Mouse (Mus musculus) limb, embryonic 15.5 days (tissue): ENCODE results near the gene Dhx15. TPM values are rescaled to one million over a fixed set of nuclear protein-coding genes. Genes with fewer than 3 reads are reported as not detected.

Experiments
- ATAC-seq: fragments of 200-750 bp; cut with Nextera tagmentation; 2 replicates; pipeline ENCODE4 v1.8.0; 2017; ENCODE audit warnings: low read depth, moderate TSS enrichment; ENCODE audit not compliant: insufficient number of reproducible peaks, low FRiP score, low TSS enrichment
- H3K27ac ChIP-seq: fragments of 300-500 bp; sonication (generic); 2 replicates; pipeline ENCODE4 v1.5.1; 2015; ENCODE audit warnings: moderate library complexity, mild to moderate bottlenecking, inconsistent platforms
- H3K27me3 ChIP-seq: fragments of 300-500 bp; sonication (generic); 2 replicates; pipeline ENCODE4 v1.6.1; 2015; ENCODE audit warnings: inconsistent platforms
- H3K36me3 ChIP-seq: fragments of 300-500 bp; sonication (generic); 2 replicates; pipeline ENCODE4 v1.6.1; 2015; ENCODE audit warnings: inconsistent platforms
- H3K4me1 ChIP-seq: fragments of 300-500 bp; sonication (generic); 2 replicates; pipeline ENCODE4 v1.6.1; 2015; ENCODE audit warnings: inconsistent platforms
- H3K4me2 ChIP-seq: fragments of 300-500 bp; sonication (generic); 2 replicates; pipeline ENCODE4 v1.6.1; 2015; ENCODE audit warnings: mild to moderate bottlenecking, inconsistent platforms
- H3K4me3 ChIP-seq: fragments of 300-500 bp; sonication (generic); 2 replicates; pipeline ENCODE4 v1.5.1; 2015; ENCODE audit warnings: mild to moderate bottlenecking, inconsistent platforms
- H3K9ac ChIP-seq: fragments of 300-500 bp; sonication (generic); 2 replicates; pipeline ENCODE4 v1.6.1; 2015; ENCODE audit warnings: inconsistent platforms
- H3K9me3 ChIP-seq: fragments of 300-500 bp; sonication (generic); 2 replicates; pipeline ENCODE4 v1.6.1; 2016; ENCODE audit warnings: inconsistent platforms
- WGBS: fragments of 180-500 bp; shearing (Covaris S2); methylation state at CpG from one replicate; pipeline ENCODE4 v1.1.7; 2015; 5-methylcytosine and 5-hydroxymethylcytosine counted together
- polyA plus RNA-seq: library from polyadenylated mRNA; unstranded; fragments of >200 nt; fragmentation: Nextera tagmentation; extraction: Ambion mirVana; gene quantifications from 2 replicates; pipeline ENCODE4 v1.2.1, GENCODE M21; 2015

Dhx15 gene
- polyA plus RNA-seq, 1 experiment from 2014 or later, result 139 TPM

DNA sequence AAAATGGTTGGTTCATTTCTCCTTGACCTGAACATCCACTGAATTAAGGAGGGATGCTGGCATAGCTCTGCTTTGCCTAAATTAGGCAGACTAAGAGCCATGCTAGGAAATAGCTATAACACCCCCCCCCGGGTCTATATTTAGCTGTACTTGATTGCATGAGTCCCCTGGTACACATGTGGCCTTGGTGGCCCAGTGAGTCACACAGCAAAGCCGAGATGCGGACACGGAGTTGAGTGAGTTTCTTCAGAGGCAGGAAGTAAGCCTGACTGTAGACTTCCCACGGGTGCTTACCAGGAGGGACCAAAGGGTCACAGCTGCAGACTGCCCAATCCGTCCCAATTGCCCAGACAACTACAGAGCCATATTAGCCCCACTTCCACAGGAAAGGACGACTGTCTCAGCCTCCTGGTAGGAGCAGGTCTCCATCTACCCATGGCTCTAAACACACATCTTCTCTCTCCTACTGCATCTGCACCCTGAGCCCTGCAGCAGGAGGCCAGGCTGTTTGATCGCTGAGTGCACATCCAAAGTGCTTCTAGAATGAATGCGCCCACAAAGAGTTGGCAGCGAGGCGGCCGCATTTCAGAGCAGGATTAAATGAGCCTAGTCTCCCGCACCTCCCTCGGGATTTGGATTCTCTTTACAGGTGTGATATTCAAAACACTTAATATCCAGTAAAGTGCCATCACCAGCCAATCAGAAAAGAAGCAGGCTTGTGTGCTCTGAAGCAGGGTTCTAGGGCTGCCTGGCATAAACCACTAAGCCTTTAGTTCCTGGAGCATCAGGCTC, 29.9 kb upstream of the Dhx15 start:
- Histone ChIP-seq H3K4me3 (no peak overlapping the region), H3K9ac (no peak overlapping the region), H3K4me2 (no peak overlapping the region), H3K27ac (no peak overlapping the region), H3K9me3 (no peaks in the 10 kb centered on the region), H3K36me3 (no peaks in the 10 kb centered on the region), H3K4me1 (peaks cover 18% of the 10 kb centered on the region), H3K27me3 (no peaks in the 10 kb centered on the region)
- WGBS, result 69% methylated on average over 14 of the region's 14 CpGs
- 0 out of 2 replicates have a peak, but pooled peaks have one; percentile 44 for ATAC-seq

GRCm38 (mm10) chr5:52218238-52218637, 27.9 kb upstream of the Dhx15 start:
- 32% methylated on average over 6 of the region's 6 CpGs for WGBS
- Histone ChIP-seq H3K36me3 (no peaks in the 10 kb centered on the region), H3K4me3 (no peak overlapping the region), H3K27me3 (no peaks in the 10 kb centered on the region), H3K9ac (no peak overlapping the region), H3K27ac (no peak overlapping the region), H3K4me1 (peaks cover 18% of the 10 kb centered on the region), H3K4me2 (peak overlapping the region; percentile 24), H3K9me3 (no peaks in the 10 kb centered on the region)
- ATAC-seq, result no peak

DNA sequence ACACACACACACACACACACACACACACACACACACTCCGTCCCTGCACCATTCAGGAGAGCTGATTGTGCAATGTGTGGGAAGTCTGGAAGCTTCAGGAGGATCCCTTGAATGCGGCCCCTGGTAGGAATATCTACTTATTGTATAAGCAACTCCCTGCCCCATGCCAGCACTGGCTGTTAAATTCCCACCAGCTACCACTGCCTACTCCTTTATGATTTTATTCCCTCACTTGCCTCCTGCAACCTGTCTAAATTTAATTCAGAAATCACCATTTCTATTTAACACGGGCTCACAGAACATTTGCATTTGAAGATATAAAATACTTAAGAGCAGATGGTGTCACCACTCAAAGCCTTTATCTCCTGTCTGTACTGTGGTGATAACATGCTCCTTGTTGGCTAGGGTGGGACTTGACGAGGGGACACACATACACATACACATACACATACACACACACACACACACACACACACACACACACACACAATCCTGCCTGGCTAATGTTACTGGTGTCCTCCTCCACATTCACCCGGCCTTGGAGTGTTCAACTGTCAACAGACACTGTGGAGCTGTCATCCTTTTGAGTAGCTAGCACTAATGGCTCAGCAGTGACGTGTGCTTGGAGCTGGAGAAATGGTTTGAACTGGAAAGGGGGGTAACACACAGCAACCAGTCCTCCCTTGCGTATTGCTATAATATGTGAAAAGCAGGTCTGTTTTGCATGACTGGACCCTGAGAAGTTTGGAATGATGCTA, 23.0 kb upstream of the Dhx15 start:
- peaks cover 9% of the 10 kb centered on the region for H3K4me1 ChIP-seq
- whole genome bisulfite sequencing, result 82% methylated on average over 7 of the region's 7 CpGs

GRCm38 (mm10) chr5:52191180-52191468, 810 bp upstream of the Dhx15 start:
- H3K9me3 ChIP-seq, result no peaks in the 10 kb centered on the region
- WGBS, result 28% methylated on average over 1 of the region's 1 CpGs
- peak overlapping the region; percentile 60 for H3K4me2 ChIP-seq
- peak overlapping the region; percentile 82 for H3K27ac ChIP-seq
- no peaks in the 10 kb centered on the region for H3K27me3 ChIP-seq
- H3K9ac ChIP-seq, result peak overlapping the region; percentile 4; the same call in 1 of the 2 replicates
- H3K4me1 ChIP-seq, result peaks cover 16% of the 10 kb centered on the region
- ATAC-seq, result no peak
- H3K36me3 ChIP-seq, result no peaks in the 10 kb centered on the region
- H3K4me3 ChIP-seq, result peak overlapping the region; percentile 96

More for the DNA sequence above, 23.0 kb upstream of the Dhx15 start:
- Histone ChIP-seq H3K4me3 (no peak overlapping the region), H3K9me3 (no peaks in the 10 kb centered on the region), H3K27me3 (no peaks in the 10 kb centered on the region), H3K27ac (no peak overlapping the region), H3K9ac (no peak overlapping the region), H3K4me2 (no peak overlapping the region), H3K36me3 (no peaks in the 10 kb centered on the region)
- ATAC-seq, result no peak

- Histone ChIP-seq H3K4me2 (peak overlapping the region; percentile 52), H3K4me3 (peak overlapping the region; percentile 96), H3K27me3 (no peaks in the 10 kb centered on the region), H3K9ac (peak overlapping the region; percentile 100), H3K9me3 (no peaks in the 10 kb centered on the region), H3K36me3 (no peaks in the 10 kb centered on the region), H3K27ac (peak overlapping the region; percentile 94), H3K4me1 (peaks cover 16% of the 10 kb centered on the region)
- peak; percentile 53 for ATAC-seq
- under 1% methylated on average over 58 of the region's 63 CpGs for WGBS
Measured at GRCm38 (mm10) chr5:52189664-52190365, 499 bp downstream of the Dhx15 start.

DNA sequence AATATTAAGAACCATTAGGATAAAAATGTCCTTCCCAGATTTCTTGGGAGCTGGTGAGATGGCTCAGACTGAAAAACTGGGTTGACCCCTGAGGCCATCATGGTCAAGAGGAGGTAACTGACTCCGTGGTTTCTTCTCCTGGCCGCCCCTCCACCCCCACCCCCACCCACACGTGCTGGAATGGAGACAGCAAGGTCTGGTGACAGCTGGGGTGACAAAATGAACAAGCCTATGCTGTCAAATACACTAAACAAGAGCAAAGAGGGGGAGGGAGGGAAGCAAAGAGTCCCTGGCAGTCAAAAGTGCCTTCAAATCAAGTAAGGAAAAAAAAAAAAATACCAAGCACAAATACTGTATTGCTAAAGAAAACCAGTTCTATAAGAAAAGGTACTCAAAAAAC, 2.1 kb downstream of the Dhx15 start:
- Histone ChIP-seq H3K9ac (no peak overlapping the region), H3K4me1 (peaks cover 16% of the 10 kb centered on the region), H3K36me3 (peaks cover 5% of the 10 kb centered on the region; the same call in 1 of the 2 replicates), H3K27ac (no peak overlapping the region), H3K4me2 (peak overlapping the region; percentile 52), H3K4me3 (peak overlapping the region; percentile 96; the same call in 1 of the 2 replicates), H3K9me3 (no peaks in the 10 kb centered on the region), H3K27me3 (no peaks in the 10 kb centered on the region)
- 26% methylated on average over 3 of the region's 3 CpGs for WGBS
- ATAC-seq, result no peak

DNA sequence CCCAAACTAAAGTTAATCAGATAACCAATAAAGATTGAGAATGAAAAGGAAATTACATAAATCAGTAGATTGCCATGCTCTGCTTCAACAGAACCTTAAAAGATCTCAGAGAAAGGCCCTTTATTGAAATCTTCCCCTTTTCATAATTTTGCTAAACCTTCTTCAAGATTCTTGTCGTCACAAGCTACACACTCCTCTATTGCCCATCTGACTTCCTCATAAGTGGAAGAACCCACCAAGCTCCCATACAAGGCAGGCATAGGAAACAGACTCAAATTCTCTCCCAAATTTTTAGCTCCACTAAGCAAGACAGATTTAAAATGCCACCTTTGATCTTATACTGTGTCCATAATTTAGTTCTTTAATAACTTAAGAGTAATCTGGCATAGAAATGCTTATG, 13.0 kb downstream of the Dhx15 start:
- Histone ChIP-seq H3K4me2 (no peak overlapping the region), H3K4me3 (no peak overlapping the region), H3K4me1 (no peaks in the 10 kb centered on the region), H3K36me3 (peaks cover 12% of the 10 kb centered on the region; the same call in 1 of the 2 replicates), H3K9ac (no peak overlapping the region), H3K9me3 (no peaks in the 10 kb centered on the region), H3K27me3 (no peaks in the 10 kb centered on the region), H3K27ac (no peak overlapping the region)
- ATAC-seq, result no peak
- WGBS, result 84% methylated on average over 1 of the region's 1 CpGs

DNA sequence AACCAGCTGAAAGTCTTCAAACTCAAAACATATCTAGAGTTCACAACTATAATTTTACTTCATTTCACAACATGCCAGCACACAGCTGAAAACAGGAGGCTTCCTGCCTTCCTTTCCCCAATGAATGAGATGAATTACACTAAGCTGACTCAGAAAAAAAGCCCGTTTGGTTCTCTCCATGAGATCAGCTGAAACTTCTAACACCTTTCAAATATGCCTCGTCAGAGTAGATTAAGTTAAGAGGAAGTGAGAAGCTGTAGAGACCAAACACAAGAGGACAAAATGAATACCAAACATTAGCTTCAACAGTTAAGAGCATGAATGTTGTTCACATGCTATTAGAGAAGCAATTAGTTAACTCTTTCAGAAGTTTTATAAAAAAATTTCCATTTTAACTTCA, 21.8 kb downstream of the Dhx15 start:
- H3K27ac ChIP-seq, result no peak overlapping the region
- no peaks in the 10 kb centered on the region for H3K27me3 ChIP-seq
- no peak overlapping the region for H3K4me3 ChIP-seq
- no peak overlapping the region for H3K9ac ChIP-seq
- no peaks in the 10 kb centered on the region for H3K4me1 ChIP-seq
- H3K36me3 ChIP-seq, result peaks cover 33% of the 10 kb centered on the region
- no peak for ATAC-seq
- 35% methylated on average over 2 of the region's 2 CpGs for WGBS
- no peak overlapping the region for H3K4me2 ChIP-seq
- no peaks in the 10 kb centered on the region for H3K9me3 ChIP-seq

GRCm38 (mm10) chr5:52149138-52149537, 41.2 kb downstream of the Dhx15 start:
- H3K4me3 ChIP-seq, result no peak overlapping the region
- H3K4me1 ChIP-seq, result no peaks in the 10 kb centered on the region
- 92% methylated on average over 3 of the region's 3 CpGs for WGBS
- no peak overlapping the region for H3K9ac ChIP-seq
- H3K36me3 ChIP-seq, result peaks cover 25% of the 10 kb centered on the region
- H3K9me3 ChIP-seq, result no peaks in the 10 kb centered on the region
- no peak overlapping the region for H3K27ac ChIP-seq
- H3K27me3 ChIP-seq, result no peaks in the 10 kb centered on the region
- no peak for ATAC-seq
- no peak overlapping the region for H3K4me2 ChIP-seq

DNA sequence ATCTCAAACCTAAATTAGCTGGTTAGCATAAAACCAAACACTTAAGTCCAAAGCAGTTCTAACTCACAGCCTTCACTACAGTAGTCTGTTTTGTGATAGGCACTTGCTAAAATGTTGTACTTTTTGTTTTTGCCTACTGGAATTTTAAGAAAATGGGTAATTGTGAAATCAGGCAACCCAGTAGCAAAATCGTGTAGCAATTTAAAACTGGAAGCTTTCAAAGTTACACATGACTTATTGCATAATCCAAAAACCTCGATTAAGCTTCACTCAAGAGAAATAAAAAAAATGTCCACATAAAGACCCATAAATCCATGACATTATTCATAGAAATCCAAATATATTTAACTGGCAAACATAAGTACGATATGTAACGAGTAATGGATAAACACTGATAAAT, 43.2 kb downstream of the Dhx15 start:
- Histone ChIP-seq H3K4me3 (no peak overlapping the region), H3K9ac (no peak overlapping the region), H3K4me1 (no peaks in the 10 kb centered on the region), H3K36me3 (peaks cover 17% of the 10 kb centered on the region), H3K4me2 (no peak overlapping the region), H3K27me3 (no peaks in the 10 kb centered on the region), H3K27ac (no peak overlapping the region), H3K9me3 (no peaks in the 10 kb centered on the region)
- 80% methylated on average over 4 of the region's 4 CpGs for WGBS
- ATAC-seq, result no peak

DNA sequence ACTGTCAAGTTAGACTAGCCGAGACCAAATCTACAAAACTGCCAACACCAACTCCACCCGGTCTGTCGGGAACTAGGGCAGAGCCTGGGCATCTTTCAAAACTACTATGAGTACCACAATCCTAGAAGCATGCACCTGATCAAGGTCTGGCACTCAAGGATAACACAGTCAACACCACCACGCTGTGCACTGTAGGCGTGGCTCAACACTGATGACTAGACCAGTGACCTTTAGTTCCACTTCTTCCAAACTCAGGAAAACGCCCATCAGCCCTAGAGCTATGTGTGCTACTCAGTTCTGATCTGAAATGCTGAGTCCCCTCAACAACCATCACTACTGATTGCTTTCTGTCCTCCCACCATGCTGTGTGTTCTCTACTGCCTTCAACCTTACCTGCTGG, 44.6 kb downstream of the Dhx15 start:
- no peaks in the 10 kb centered on the region for H3K4me1 ChIP-seq
- no peak overlapping the region for H3K4me3 ChIP-seq
- H3K36me3 ChIP-seq, result peaks cover 14% of the 10 kb centered on the region
- WGBS, result 89% methylated on average over 6 of the region's 6 CpGs
- H3K9me3 ChIP-seq, result no peaks in the 10 kb centered on the region
- H3K4me2 ChIP-seq, result no peak overlapping the region
- H3K27me3 ChIP-seq, result no peaks in the 10 kb centered on the region
- no peak overlapping the region for H3K9ac ChIP-seq
- no peak for ATAC-seq
- H3K27ac ChIP-seq, result no peak overlapping the region

DNA sequence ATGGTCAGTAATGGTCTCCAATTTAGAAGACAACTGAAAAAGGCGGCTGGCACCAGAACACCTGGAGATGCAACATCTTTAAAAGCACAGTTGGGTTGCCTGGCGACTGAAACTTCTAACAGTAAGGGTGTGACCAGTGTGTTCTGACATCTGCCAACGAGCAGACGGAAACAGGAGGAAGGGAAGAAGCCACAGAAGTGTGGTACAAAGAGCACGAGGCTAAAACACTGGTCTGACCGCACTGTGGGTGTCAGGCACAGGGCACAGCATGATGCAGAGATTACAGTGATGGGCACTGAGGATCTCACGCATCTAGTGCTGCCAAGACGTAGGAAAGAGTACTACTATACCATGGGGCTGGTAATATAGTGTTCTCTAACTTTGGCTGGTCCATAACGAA, 48.4 kb downstream of the Dhx15 start:
- Histone ChIP-seq H3K36me3 (peaks cover 31% of the 10 kb centered on the region), H3K4me2 (no peak overlapping the region)

More for the DNA sequence above, 48.4 kb downstream of the Dhx15 start:
- Histone ChIP-seq H3K9ac (no peak overlapping the region), H3K27me3 (no peaks in the 10 kb centered on the region), H3K9me3 (no peaks in the 10 kb centered on the region), H3K4me1 (peaks cover 6% of the 10 kb centered on the region), H3K4me3 (no peak overlapping the region), H3K27ac (no peak overlapping the region)
- WGBS, result 79% methylated on average over 9 of the region's 9 CpGs
- ATAC-seq, result no peak
